Mouse (Mus musculus): ENCODE measurements around the gene Cog1.
"Not testable (repeated sequence)": the region's sequence is repeated elsewhere in the genome, so short reads cannot be mapped to it uniquely, and the experiment has no call there.

The Cog1 gene

GRCm38 (mm10) chr11:113632303-113632702 lies 16.7 kb upstream of the Cog1 start:
- no peak for DNase-seq (ENCODE audit: low spot score)

- DNase-seq (ENCODE audit: low spot score), result no peak
Observed at GRCm38 (mm10) chr11:113633398-113633797, 15.6 kb upstream of the Cog1 start.

- DNase-seq (ENCODE audit: low spot score), result no peak
Observed at GRCm38 (mm10) chr11:113634699-113635121, 14.3 kb upstream of the Cog1 start.

- DNase-seq (ENCODE audit: low spot score), result no peak
Observed at GRCm38 (mm10) chr11:113638680-113639079, 10.3 kb upstream of the Cog1 start.

- DNase-seq (ENCODE audit: low spot score), result no peak
Observed at GRCm38 (mm10) chr11:113645181-113645580, 3.8 kb upstream of the Cog1 start.

- peak; percentile 79 for DNase-seq (ENCODE audit: low spot score)
Observed at GRCm38 (mm10) chr11:113648152-113648551, 817 bp upstream of the Cog1 start.

GRCm38 (mm10) chr11:113649353-113650210 lies 613 bp downstream of the Cog1 start, which contains the start of gene Slc39a11:
TSS of gene Slc39a11 (minus strand) at chr11:113650079.
- DNase-seq (ENCODE audit: low spot score), result peak; percentile 46

GRCm38 (mm10) chr11:113651206-113651906 lies 2.4 kb downstream of the Cog1 start:
- DNase-seq (ENCODE audit: low spot score), result no peak

- DNase-seq (ENCODE audit: low spot score), result peak; percentile 43
Observed at GRCm38 (mm10) chr11:113651907-113652273, 2.9 kb downstream of the Cog1 start.

- DNase-seq (ENCODE audit: low spot score), result no peak
Observed at GRCm38 (mm10) chr11:113652516-113652915, 3.5 kb downstream of the Cog1 start.

- no peak for DNase-seq (ENCODE audit: low spot score)
Observed at GRCm38 (mm10) chr11:113654105-113654504, 5.1 kb downstream of the Cog1 start.

- DNase-seq (ENCODE audit: low spot score), result peak; percentile 30
Observed at GRCm38 (mm10) chr11:113654561-113655270, 5.7 kb downstream of the Cog1 start.

- no peak for DNase-seq (ENCODE audit: low spot score)
Observed at GRCm38 (mm10) chr11:113656511-113656932, 7.6 kb downstream of the Cog1 start.

GRCm38 (mm10) chr11:113657221-113657620 lies 8.3 kb downstream of the Cog1 start:
- no peak for DNase-seq (ENCODE audit: low spot score)

GRCm38 (mm10) chr11:113658319-113658718 lies 9.3 kb downstream of the Cog1 start:
- no peak for DNase-seq (ENCODE audit: low spot score)

GRCm38 (mm10) chr11:113658763-113659162 lies 9.8 kb downstream of the Cog1 start:
- DNase-seq (ENCODE audit: low spot score), result no peak

GRCm38 (mm10) chr11:113660213-113660612 lies 11.2 kb downstream of the Cog1 start:
- not testable (repeated sequence) for DNase-seq (ENCODE audit: low spot score)

GRCm38 (mm10) chr11:113660940-113661339 lies 12.0 kb downstream of the Cog1 start:
- DNase-seq (ENCODE audit: low spot score), result no peak

GRCm38 (mm10) chr11:113661835-113662351 lies 12.9 kb downstream of the Cog1 start:
- DNase-seq (ENCODE audit: low spot score), result no peak

GRCm38 (mm10) chr11:113664279-113664678 lies 15.3 kb downstream of the Cog1 start:
- no peak for DNase-seq (ENCODE audit: low spot score)

- no peak for DNase-seq (ENCODE audit: low spot score)
Observed at GRCm38 (mm10) chr11:113666205-113666604, 17.2 kb downstream of the Cog1 start.

GRCm38 (mm10) chr11:113666648-113667047 lies 17.7 kb downstream of the Cog1 start:
- DNase-seq (ENCODE audit: low spot score), result peak; percentile 19
